Mouse (Mus musculus): ENCODE results near the gene Smarcc1. TPM values are rescaled to one million over a fixed set of nuclear protein-coding genes. Genes with fewer than 3 reads are reported as not detected.
"Not testable (repeated sequence)": the region's sequence is repeated elsewhere in the genome, so short reads cannot be mapped to it uniquely, and the experiment has no call there.

Gene Smarcc1
- 97.6 and 115 TPM in 2 replicates for polyA plus RNA-seq (2015; fragmentation: Nextera tagmentation; extraction: Ambion mirVana)

GRCm38 (mm10) chr9:110116977-110117778 is at the start of gene Smarcc1:
Gene Smarcc1, plus strand, starts transcription at chr9:110117708.
- H3K9ac ChIP-seq = peak within 1 kb of the TSS; percentile 87
- H3K36me3 ChIP-seq = peaks cover 21% of the 10 kb centered on the region
- no peaks in the 10 kb centered on the region for H3K9me3 ChIP-seq
- H3K4me3 ChIP-seq = peak within 1 kb of the TSS; percentile 90
- H3K27ac ChIP-seq = peak within 1 kb of the TSS; percentile 98
- WGBS = under 1% methylated on average over 77 of the region's 79 CpGs
- peak within 1 kb of the TSS; percentile 63 for H3K4me2 ChIP-seq
- peaks cover 17% of the 10 kb centered on the region for H3K4me1 ChIP-seq
- peak; percentile 94 for ATAC-seq (ENCODE audit: insufficient number of reproducible peaks, low FRiP score, low TSS enrichment, low read depth)
- H3K27me3 ChIP-seq = no peaks in the 10 kb centered on the region

- Histone ChIP-seq H3K27me3 (no peaks in the 10 kb centered on the region), H3K36me3 (peaks cover 79% of the 10 kb centered on the region), H3K4me1 (no peaks in the 10 kb centered on the region), H3K9me3 (no peaks in the 10 kb centered on the region), H3K27ac (no peak overlapping the region), H3K9ac (no peak overlapping the region), H3K4me2 (no peak overlapping the region), H3K4me3 (no peak overlapping the region)
- 89% methylated on average over 6 of the region's 6 CpGs for WGBS
- no peak for ATAC-seq (ENCODE audit: insufficient number of reproducible peaks, low FRiP score, low TSS enrichment, low read depth)
Measured at GRCm38 (mm10) chr9:110068745-110069144, 48.8 kb upstream of the Smarcc1 start.

- Histone ChIP-seq H3K4me1 (no peaks in the 10 kb centered on the region), H3K27ac (no peak overlapping the region), H3K9ac (no peak overlapping the region), H3K36me3 (peaks cover 84% of the 10 kb centered on the region), H3K27me3 (no peaks in the 10 kb centered on the region), H3K9me3 (no peaks in the 10 kb centered on the region), H3K4me3 (no peak overlapping the region), H3K4me2 (no peak overlapping the region)
- no peak for ATAC-seq (ENCODE audit: insufficient number of reproducible peaks, low FRiP score, low TSS enrichment, low read depth)
- WGBS = 71% methylated on average over 9 of the region's 9 CpGs
Measured at GRCm38 (mm10) chr9:110070358-110070757, 47.1 kb upstream of the Smarcc1 start.

GRCm38 (mm10) chr9:110071011-110071410 is 46.5 kb upstream of the Smarcc1 start:
- Histone ChIP-seq H3K9ac (no peak overlapping the region), H3K4me3 (no peak overlapping the region), H3K4me2 (no peak overlapping the region), H3K27me3 (no peaks in the 10 kb centered on the region), H3K4me1 (no peaks in the 10 kb centered on the region), H3K36me3 (peaks cover 83% of the 10 kb centered on the region), H3K9me3 (no peaks in the 10 kb centered on the region), H3K27ac (no peak overlapping the region)
- ATAC-seq (ENCODE audit: insufficient number of reproducible peaks, low FRiP score, low TSS enrichment, low read depth) = no peak
- WGBS = 79% methylated on average over 4 of the region's 4 CpGs

GRCm38 (mm10) chr9:110071843-110072242 is 45.7 kb upstream of the Smarcc1 start:
- no peak overlapping the region for H3K4me2 ChIP-seq
- H3K9ac ChIP-seq = no peak overlapping the region
- H3K9me3 ChIP-seq = no peaks in the 10 kb centered on the region
- ATAC-seq (ENCODE audit: insufficient number of reproducible peaks, low FRiP score, low TSS enrichment, low read depth) = no peak
- 0% methylated on average over 1 of the region's 1 CpGs for WGBS
- no peaks in the 10 kb centered on the region for H3K27me3 ChIP-seq
- H3K4me1 ChIP-seq = no peaks in the 10 kb centered on the region
- no peak overlapping the region for H3K4me3 ChIP-seq
- no peak overlapping the region for H3K27ac ChIP-seq
- H3K36me3 ChIP-seq = peaks cover 80% of the 10 kb centered on the region

GRCm38 (mm10) chr9:110076468-110076867 is 41.0 kb upstream of the Smarcc1 start:
- not testable (repeated sequence) for H3K9me3 ChIP-seq; H3K27ac ChIP-seq; H3K4me3 ChIP-seq; H3K4me2 ChIP-seq; H3K9ac ChIP-seq; H3K4me1 ChIP-seq; ATAC-seq (ENCODE audit: insufficient number of reproducible peaks, low FRiP score, low TSS enrichment, low read depth); H3K27me3 ChIP-seq
- 69% methylated on average over 5 of the region's 7 CpGs for WGBS
- H3K36me3 ChIP-seq = peaks cover 80% of the 10 kb centered on the region

- Histone ChIP-seq H3K36me3 (peaks cover 93% of the 10 kb centered on the region), H3K27ac (no peak overlapping the region), H3K4me2 (no peak overlapping the region), H3K4me1 (no peaks in the 10 kb centered on the region), H3K9me3 (no peaks in the 10 kb centered on the region), H3K27me3 (no peaks in the 10 kb centered on the region), H3K4me3 (no peak overlapping the region), H3K9ac (no peak overlapping the region)
- no peak for ATAC-seq (ENCODE audit: insufficient number of reproducible peaks, low FRiP score, low TSS enrichment, low read depth)
- WGBS = 95% methylated on average over 3 of the region's 3 CpGs
Measured at GRCm38 (mm10) chr9:110081066-110081465, 36.4 kb upstream of the Smarcc1 start.

GRCm38 (mm10) chr9:110084201-110084964 is 33.1 kb upstream of the Smarcc1 start:
- WGBS = 82% methylated on average over 25 of the region's 25 CpGs
- ATAC-seq (ENCODE audit: insufficient number of reproducible peaks, low FRiP score, low TSS enrichment, low read depth) = peak; percentile 57

GRCm38 (mm10) chr9:110085693-110086092 is 31.8 kb upstream of the Smarcc1 start:
- Histone ChIP-seq H3K4me3 (no peak overlapping the region), H3K27ac (no peak overlapping the region), H3K9ac (no peak overlapping the region), H3K36me3 (peaks cover 99% of the 10 kb centered on the region), H3K27me3 (no peaks in the 10 kb centered on the region), H3K4me2 (no peak overlapping the region), H3K9me3 (no peaks in the 10 kb centered on the region), H3K4me1 (no peaks in the 10 kb centered on the region)
- 87% methylated on average over 8 of the region's 8 CpGs for WGBS
- ATAC-seq (ENCODE audit: insufficient number of reproducible peaks, low FRiP score, low TSS enrichment, low read depth) = no peak

More at GRCm38 (mm10) chr9:110084201-110084964, 33.1 kb upstream of the Smarcc1 start:
- H3K4me2 ChIP-seq = no peak overlapping the region
- no peaks in the 10 kb centered on the region for H3K9me3 ChIP-seq
- H3K36me3 ChIP-seq = peaks cover 99% of the 10 kb centered on the region
- H3K27ac ChIP-seq = no peak overlapping the region
- no peaks in the 10 kb centered on the region for H3K4me1 ChIP-seq
- no peak overlapping the region for H3K4me3 ChIP-seq
- H3K27me3 ChIP-seq = no peaks in the 10 kb centered on the region
- H3K9ac ChIP-seq = no peak overlapping the region

- H3K9me3 ChIP-seq = no peaks in the 10 kb centered on the region
- ATAC-seq (ENCODE audit: insufficient number of reproducible peaks, low FRiP score, low TSS enrichment, low read depth) = no peak
- H3K27ac ChIP-seq = no peak overlapping the region
- no peaks in the 10 kb centered on the region for H3K27me3 ChIP-seq
- no peak overlapping the region for H3K9ac ChIP-seq
- H3K4me3 ChIP-seq = no peak overlapping the region
- no peak overlapping the region for H3K4me2 ChIP-seq
- H3K36me3 ChIP-seq = peaks cover 89% of the 10 kb centered on the region
- 86% methylated on average over 4 of the region's 4 CpGs for WGBS
- no peaks in the 10 kb centered on the region for H3K4me1 ChIP-seq
Measured at GRCm38 (mm10) chr9:110093303-110093702, 24.2 kb upstream of the Smarcc1 start.

GRCm38 (mm10) chr9:110094761-110095160 is 22.7 kb upstream of the Smarcc1 start:
- no peaks in the 10 kb centered on the region for H3K9me3 ChIP-seq
- WGBS = 96% methylated on average over 4 of the region's 4 CpGs
- no peak overlapping the region for H3K27ac ChIP-seq
- H3K9ac ChIP-seq = no peak overlapping the region
- ATAC-seq (ENCODE audit: insufficient number of reproducible peaks, low FRiP score, low TSS enrichment, low read depth) = no peak
- no peak overlapping the region for H3K4me2 ChIP-seq
- H3K4me1 ChIP-seq = no peaks in the 10 kb centered on the region
- H3K36me3 ChIP-seq = peaks cover 84% of the 10 kb centered on the region
- no peak overlapping the region for H3K4me3 ChIP-seq
- H3K27me3 ChIP-seq = no peaks in the 10 kb centered on the region

GRCm38 (mm10) chr9:110097791-110098190 is 19.7 kb upstream of the Smarcc1 start:
- Histone ChIP-seq H3K9ac (no peak overlapping the region), H3K4me2 (no peak overlapping the region), H3K36me3 (peaks cover 57% of the 10 kb centered on the region), H3K9me3 (no peaks in the 10 kb centered on the region), H3K4me3 (no peak overlapping the region), H3K27ac (no peak overlapping the region), H3K4me1 (peaks cover 7% of the 10 kb centered on the region), H3K27me3 (no peaks in the 10 kb centered on the region)
- WGBS = 93% methylated on average over 3 of the region's 3 CpGs
- no peak for ATAC-seq (ENCODE audit: insufficient number of reproducible peaks, low FRiP score, low TSS enrichment, low read depth)
